Mouse (Mus musculus) v-Abl transformed pro-B cells (cell line): ENCODE measurements around the gene G0s2.

Source experiments
- in situ Hi-C, 2 experiments: fragments of 400-800 bp; cut with MboI; formaldehyde crosslinking; loops; one replicate each; pipeline ENCODE4 v1.15.1; 2025; ENCODE audit not compliant: unreplicated experiment in 2 of 2

G0s2 gene

DNA sequence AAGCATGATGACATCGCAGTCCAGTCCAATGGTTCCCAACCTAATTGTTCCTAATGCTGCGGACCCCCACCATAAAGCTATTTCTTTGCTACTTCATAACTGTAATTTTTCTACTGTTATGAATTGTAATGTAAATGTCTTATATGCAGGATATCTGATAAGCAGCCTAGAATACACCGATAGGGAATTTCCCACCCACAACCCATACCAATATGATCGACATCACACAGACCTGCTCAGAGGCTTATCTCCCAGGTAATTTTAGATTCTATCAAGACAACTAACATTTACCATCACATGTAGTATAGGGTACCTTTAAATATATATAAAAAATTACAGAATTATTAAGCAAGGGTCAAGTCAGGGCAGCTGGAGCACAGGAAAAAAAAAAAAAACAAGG lies 46.9 kb downstream of the G0s2 start:
- in situ Hi-C loops = no loop called here

- in situ Hi-C loops = no loop called here
These were observed 47.5 kb downstream of the G0s2 start for GRCm38 (mm10) chr1:193225531-193225930.
